Mouse (Mus musculus): Measurements from ENCODE around the gene Adprh. TPM values are rescaled to one million over a fixed set of nuclear protein-coding genes. Genes with fewer than 3 reads are reported as not detected.

The Adprh gene
- polyA plus RNA-seq, 1 experiment from 2014 or later = 136 TPM

GRCm38 (mm10) chr16:38467917-38468705 lies 15.6 kb upstream of the Adprh start:
- no peaks in the 10 kb centered on the region for H3K4me1 ChIP-seq (replicated peaks; ENCODE audit: control insufficient read depth, insufficient read depth, low read length)
- no peak for DNase-seq (ENCODE audit: low spot score)
- 80% methylated on average over 8 of the region's 8 CpGs for WGBS

DNA sequence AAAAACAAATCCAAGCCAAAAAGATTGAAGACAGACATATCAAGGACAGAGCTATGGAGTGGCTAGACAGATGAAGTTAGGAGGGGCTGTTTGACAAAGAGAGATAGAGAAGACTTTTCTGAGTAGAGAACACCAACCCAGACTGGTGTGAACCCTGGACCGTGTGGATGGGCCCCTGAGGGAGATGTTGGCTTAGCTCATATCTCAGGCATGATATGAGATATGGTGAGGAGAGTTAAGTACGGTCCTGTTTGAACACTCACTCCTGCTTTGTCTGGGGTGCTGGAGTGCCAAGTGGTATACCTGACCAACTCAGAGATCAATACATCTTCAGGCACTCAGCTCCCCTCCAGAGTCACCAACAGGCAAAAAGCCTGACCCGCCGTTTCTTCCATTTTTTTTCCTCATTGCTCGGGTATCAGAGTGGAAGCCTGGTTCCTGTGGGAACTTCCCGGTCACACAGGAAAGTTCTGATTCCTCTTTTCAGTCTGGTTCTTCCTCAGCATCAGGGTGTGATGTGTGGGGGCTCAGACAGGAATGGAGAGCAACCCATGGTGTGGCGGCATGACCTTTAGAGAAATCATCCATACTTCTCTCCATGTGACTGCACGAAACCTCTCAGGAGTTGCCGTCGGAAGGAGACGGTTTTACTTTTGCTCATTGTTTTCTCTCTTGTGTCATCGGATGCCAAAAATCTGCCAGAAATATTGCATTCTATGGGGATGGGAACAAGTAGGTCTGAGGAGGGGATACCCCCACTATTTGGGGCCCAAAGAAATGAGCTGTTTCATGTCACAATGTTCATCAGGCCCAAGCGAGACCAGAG lies 14.8 kb upstream of the Adprh start:
- WGBS = 88% methylated on average over 13 of the region's 13 CpGs
- H3K4me2 ChIP-seq (replicated peaks) = no peak overlapping the region
- H3K9me3 ChIP-seq (ENCODE audit: control insufficient read depth, low read length) = no peaks in the 10 kb centered on the region
- H3K36me3 ChIP-seq (replicated peaks; ENCODE audit: control insufficient read depth, insufficient read depth) = no peaks in the 10 kb centered on the region
- no peak overlapping the region for H3K4me3 ChIP-seq (replicated peaks; ENCODE audit: low read length)
- H3K27ac ChIP-seq = no peak overlapping the region
- no peaks in the 10 kb centered on the region for H3K4me1 ChIP-seq (replicated peaks; ENCODE audit: control insufficient read depth, insufficient read depth, low read length)
- no peak for ATAC-seq (ENCODE audit: low FRiP score)
- no peaks in the 10 kb centered on the region for H3K27me3 ChIP-seq (ENCODE audit: control insufficient read depth, insufficient read depth, low read length)
- no peak for DNase-seq (ENCODE audit: low spot score)
- H3K9ac ChIP-seq = no peak overlapping the region

More at GRCm38 (mm10) chr16:38467917-38468705, 15.6 kb upstream of the Adprh start:
- no peaks in the 10 kb centered on the region for H3K36me3 ChIP-seq (replicated peaks; ENCODE audit: control insufficient read depth, insufficient read depth)
- H3K9me3 ChIP-seq (ENCODE audit: control insufficient read depth, low read length) = no peaks in the 10 kb centered on the region
- H3K27me3 ChIP-seq (ENCODE audit: control insufficient read depth, insufficient read depth, low read length) = no peaks in the 10 kb centered on the region
- no peak overlapping the region for H3K27ac ChIP-seq
- no peak overlapping the region for H3K4me2 ChIP-seq (replicated peaks)
- no peak overlapping the region for H3K9ac ChIP-seq
- ATAC-seq (ENCODE audit: low FRiP score) = no peak
- no peak overlapping the region for H3K4me3 ChIP-seq (replicated peaks; ENCODE audit: low read length)

- H3K9ac ChIP-seq = no peak overlapping the region
- no peaks in the 10 kb centered on the region for H3K4me1 ChIP-seq (replicated peaks; ENCODE audit: control insufficient read depth, insufficient read depth, low read length)
Observed at GRCm38 (mm10) chr16:38466089-38466488, 13.6 kb upstream of the Adprh start.

GRCm38 (mm10) chr16:38463305-38463704 lies 10.8 kb upstream of the Adprh start:
- ATAC-seq (ENCODE audit: low FRiP score) = no peak
- no peaks in the 10 kb centered on the region for H3K27me3 ChIP-seq (ENCODE audit: control insufficient read depth, insufficient read depth, low read length)
- no peak overlapping the region for H3K4me3 ChIP-seq (replicated peaks; ENCODE audit: low read length)
- no peaks in the 10 kb centered on the region for H3K9me3 ChIP-seq (ENCODE audit: control insufficient read depth, low read length)
- no peaks in the 10 kb centered on the region for H3K4me1 ChIP-seq (replicated peaks; ENCODE audit: control insufficient read depth, insufficient read depth, low read length)
- DNase-seq (ENCODE audit: low spot score) = no peak
- H3K36me3 ChIP-seq (replicated peaks; ENCODE audit: control insufficient read depth, insufficient read depth) = no peaks in the 10 kb centered on the region
- no peak overlapping the region for H3K9ac ChIP-seq
- H3K4me2 ChIP-seq (replicated peaks) = no peak overlapping the region
- H3K27ac ChIP-seq = no peak overlapping the region
- 97% methylated on average over 5 of the region's 5 CpGs for WGBS

More at GRCm38 (mm10) chr16:38466089-38466488, 13.6 kb upstream of the Adprh start:
- no peaks in the 10 kb centered on the region for H3K36me3 ChIP-seq (replicated peaks; ENCODE audit: control insufficient read depth, insufficient read depth)
- H3K27ac ChIP-seq = no peak overlapping the region
- no peak overlapping the region for H3K4me2 ChIP-seq (replicated peaks)
- ATAC-seq (ENCODE audit: low FRiP score) = no peak
- no peaks in the 10 kb centered on the region for H3K9me3 ChIP-seq (ENCODE audit: control insufficient read depth, low read length)
- H3K27me3 ChIP-seq (ENCODE audit: control insufficient read depth, insufficient read depth, low read length) = no peaks in the 10 kb centered on the region
- H3K4me3 ChIP-seq (replicated peaks; ENCODE audit: low read length) = no peak overlapping the region
- WGBS = 84% methylated on average over 4 of the region's 4 CpGs
- DNase-seq (ENCODE audit: low spot score) = no peak

DNA sequence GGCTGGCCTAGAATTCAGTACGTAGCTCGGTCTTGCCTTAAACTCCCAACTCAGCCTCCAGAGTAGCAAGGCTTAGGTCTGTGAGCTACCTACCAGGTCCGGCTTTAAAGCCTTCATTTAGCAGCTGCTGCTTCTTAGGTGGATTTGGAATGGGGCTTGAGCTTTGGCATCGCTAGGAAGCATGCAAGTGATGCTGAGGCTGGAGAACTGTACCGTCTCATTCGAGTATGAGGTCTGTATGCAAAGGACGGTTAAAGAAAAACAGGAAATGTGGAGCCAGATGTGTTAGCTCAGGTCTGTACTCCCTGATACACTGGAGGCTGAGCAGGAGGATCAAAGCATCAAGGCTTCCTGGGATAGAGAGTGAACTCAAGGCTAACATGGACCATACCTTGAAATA lies 9.7 kb upstream of the Adprh start:
- no peak overlapping the region for H3K9ac ChIP-seq
- H3K36me3 ChIP-seq (replicated peaks; ENCODE audit: control insufficient read depth, insufficient read depth) = no peaks in the 10 kb centered on the region
- H3K27me3 ChIP-seq (ENCODE audit: control insufficient read depth, insufficient read depth, low read length) = no peaks in the 10 kb centered on the region
- ATAC-seq (ENCODE audit: low FRiP score) (no peak), DNase-seq (ENCODE audit: low spot score) (no peak)
- H3K9me3 ChIP-seq (ENCODE audit: control insufficient read depth, low read length) = no peaks in the 10 kb centered on the region
- H3K4me1 ChIP-seq (replicated peaks; ENCODE audit: control insufficient read depth, insufficient read depth, low read length) = no peaks in the 10 kb centered on the region
- H3K4me3 ChIP-seq (replicated peaks; ENCODE audit: low read length) = no peak overlapping the region
- no peak overlapping the region for H3K4me2 ChIP-seq (replicated peaks)
- WGBS = 91% methylated on average over 7 of the region's 7 CpGs
- no peak overlapping the region for H3K27ac ChIP-seq

DNA sequence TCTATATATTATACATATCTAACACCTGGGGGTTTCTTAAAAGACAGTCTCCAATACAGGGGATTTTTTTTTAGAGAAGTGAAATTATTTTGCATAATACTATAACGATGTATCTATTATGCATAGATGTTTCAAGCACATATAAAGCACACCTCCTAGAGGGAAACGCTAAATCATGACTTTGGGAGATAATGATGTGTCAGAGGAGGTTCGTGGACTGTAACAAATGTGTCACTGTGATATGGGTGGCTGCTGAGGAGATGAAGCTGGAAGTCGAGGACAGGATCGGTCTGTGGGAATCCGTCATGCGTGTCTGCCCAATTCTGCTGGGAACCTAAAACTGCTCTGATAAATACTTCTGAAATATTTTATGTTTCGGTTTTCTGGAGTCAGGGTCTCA lies 9.2 kb upstream of the Adprh start:
- Histone ChIP-seq H3K4me2 (replicated peaks) (no peak overlapping the region), H3K27ac (no peak overlapping the region), H3K9ac (no peak overlapping the region), H3K4me1 (replicated peaks; ENCODE audit: control insufficient read depth, insufficient read depth, low read length) (no peaks in the 10 kb centered on the region), H3K36me3 (replicated peaks; ENCODE audit: control insufficient read depth, insufficient read depth) (no peaks in the 10 kb centered on the region), H3K4me3 (replicated peaks; ENCODE audit: low read length) (no peak overlapping the region), H3K9me3 (ENCODE audit: control insufficient read depth, low read length) (no peaks in the 10 kb centered on the region), H3K27me3 (ENCODE audit: control insufficient read depth, insufficient read depth, low read length) (no peaks in the 10 kb centered on the region)
- ATAC-seq (ENCODE audit: low FRiP score) (no peak), DNase-seq (ENCODE audit: low spot score) (no peak)
- WGBS = 78% methylated on average over 8 of the region's 8 CpGs

- no peak for DNase-seq (ENCODE audit: low spot score)
- no peaks in the 10 kb centered on the region for H3K9me3 ChIP-seq (ENCODE audit: control insufficient read depth, low read length)
- no peak overlapping the region for H3K27ac ChIP-seq
- no peak overlapping the region for H3K9ac ChIP-seq
- ATAC-seq (ENCODE audit: low FRiP score) = no peak
- no peaks in the 10 kb centered on the region for H3K27me3 ChIP-seq (ENCODE audit: control insufficient read depth, insufficient read depth, low read length)
- H3K4me1 ChIP-seq (replicated peaks; ENCODE audit: control insufficient read depth, insufficient read depth, low read length) = no peaks in the 10 kb centered on the region
- 88% methylated on average over 4 of the region's 4 CpGs for WGBS
- H3K36me3 ChIP-seq (replicated peaks; ENCODE audit: control insufficient read depth, insufficient read depth) = no peaks in the 10 kb centered on the region
- H3K4me2 ChIP-seq (replicated peaks) = no peak overlapping the region
- no peak overlapping the region for H3K4me3 ChIP-seq (replicated peaks; ENCODE audit: low read length)
Observed at GRCm38 (mm10) chr16:38459990-38460389, 7.5 kb upstream of the Adprh start.

GRCm38 (mm10) chr16:38458600-38459280 lies 6.2 kb upstream of the Adprh start:
- Histone ChIP-seq H3K4me2 (replicated peaks) (no peak overlapping the region), H3K36me3 (replicated peaks; ENCODE audit: control insufficient read depth, insufficient read depth) (no peaks in the 10 kb centered on the region), H3K27me3 (ENCODE audit: control insufficient read depth, insufficient read depth, low read length) (no peaks in the 10 kb centered on the region), H3K9ac (no peak overlapping the region), H3K27ac (no peak overlapping the region), H3K4me3 (replicated peaks; ENCODE audit: low read length) (no peak overlapping the region), H3K9me3 (ENCODE audit: control insufficient read depth, low read length) (no peaks in the 10 kb centered on the region), H3K4me1 (replicated peaks; ENCODE audit: control insufficient read depth, insufficient read depth, low read length) (no peaks in the 10 kb centered on the region)
- WGBS = 73% methylated on average over 6 of the region's 6 CpGs
- ATAC-seq (ENCODE audit: low FRiP score) = no peak
- DNase-seq (ENCODE audit: low spot score) = no peak
